Mouse (Mus musculus) gastrocnemius, postnatal 25 days (tissue): Measurements from ENCODE around the gene Zfp383. TPM values are rescaled to one million over a fixed set of nuclear protein-coding genes. Genes with fewer than 3 reads are reported as not detected.
"Not testable (repeated sequence)": the region's sequence is repeated elsewhere in the genome, so short reads cannot be mapped to it uniquely, and the experiment has no call there.

Experiments used
- DNase-seq: peaks from one replicate; pipeline ENCODE4 v3.0.0; 2022
- microRNA-seq, 2 experiments: library from miRNA; unstranded; fragments of <30 nt; microRNA quantifications; one replicate each; pipeline ENCODE4 v1.2.0; 2021; ENCODE audit warnings: borderline replicate concordance in 2 of 2
- total RNA-seq, 2 experiments: library from RNA; stranded (reverse); gene quantifications; 1 replicate in 1 of 2; 2 replicates in 1 of 2; pipeline ENCODE4 v1.2.3; 2021

Gene Zfp383
- total RNA-seq, 2 experiments from 2014 or later: 4.9 to 7.2 TPM

- no peak for DNase-seq
These were observed 33.0 kb downstream of the Zfp383 start for GRCm38 (mm10) chr7:29941027-29941426.

- no peak for DNase-seq
These were observed 34.7 kb downstream of the Zfp383 start for GRCm38 (mm10) chr7:29942740-29943139.

DNA sequence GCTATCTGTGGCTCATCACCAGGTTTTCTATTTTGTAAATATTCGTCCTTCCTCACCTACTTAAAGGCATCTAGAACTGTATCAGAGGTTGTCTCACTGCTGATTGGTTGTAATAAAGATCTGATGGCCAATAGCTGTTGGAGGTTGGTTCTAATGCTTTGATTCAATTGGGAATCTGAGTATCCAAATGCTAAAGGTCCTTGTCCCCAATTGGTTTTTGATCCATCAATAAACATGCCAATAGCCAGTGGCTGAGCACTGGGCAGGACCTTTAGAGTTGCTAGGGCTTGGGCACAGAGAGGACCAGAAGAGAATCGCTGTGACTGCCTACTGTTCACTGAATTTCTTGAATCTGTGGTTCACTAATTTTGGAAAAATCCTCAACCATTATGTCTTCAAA, 35.7 kb downstream of the Zfp383 start:
- no peak for DNase-seq

DNA sequence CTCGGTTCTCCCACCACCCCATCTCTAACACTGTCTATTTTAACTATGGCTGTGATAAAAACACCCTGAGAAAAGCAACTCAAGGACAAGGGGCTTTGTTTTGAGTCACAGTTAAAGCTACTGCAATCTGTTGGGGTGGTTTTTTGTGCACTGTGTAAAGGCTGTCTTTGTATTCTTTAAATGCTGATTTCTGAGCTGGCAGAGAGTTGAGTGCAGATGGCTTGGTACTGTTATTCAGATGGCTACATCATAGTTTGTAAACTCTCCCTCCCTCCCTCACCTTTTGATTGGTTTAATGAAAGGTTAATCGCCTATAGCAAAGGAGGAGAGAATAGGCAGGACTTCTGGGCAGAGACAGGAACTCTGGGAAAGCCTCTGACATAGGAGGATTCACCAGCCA, 36.2 kb downstream of the Zfp383 start:
- no peak for DNase-seq

- DNase-seq: no peak
These were observed 45.1 kb downstream of the Zfp383 start for GRCm38 (mm10) chr7:29953086-29953485.

GRCm38 (mm10) chr7:29953513-29954401, 45.7 kb downstream of the Zfp383 start, which contains the start of gene Zfp74:
Gene Zfp74 (minus strand): TSS chr7:29954089.
- peak; percentile 74 for DNase-seq

DNA sequence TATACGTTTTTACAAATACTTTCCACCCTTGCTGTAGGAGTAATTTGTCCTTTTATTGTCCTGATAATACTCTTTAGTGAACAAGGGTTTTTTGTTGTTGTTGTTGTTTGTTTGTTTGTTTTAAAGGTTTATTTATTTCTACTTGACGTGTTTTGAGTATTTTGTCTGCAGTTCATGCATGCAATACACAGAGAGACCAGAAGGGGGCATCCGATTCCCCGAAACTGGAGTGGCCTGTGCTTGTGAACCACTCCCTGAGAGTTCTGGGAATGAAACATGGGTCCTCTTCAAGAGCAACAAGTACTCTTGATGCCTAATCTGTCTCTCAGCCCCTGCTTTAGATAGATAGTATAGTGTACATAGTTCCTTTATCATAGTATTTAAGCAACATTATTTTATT, 46.7 kb downstream of the Zfp383 start:
- no peak for DNase-seq

- no peak for DNase-seq
These were observed 48.2 kb downstream of the Zfp383 start for GRCm38 (mm10) chr7:29956257-29956656.

DNA sequence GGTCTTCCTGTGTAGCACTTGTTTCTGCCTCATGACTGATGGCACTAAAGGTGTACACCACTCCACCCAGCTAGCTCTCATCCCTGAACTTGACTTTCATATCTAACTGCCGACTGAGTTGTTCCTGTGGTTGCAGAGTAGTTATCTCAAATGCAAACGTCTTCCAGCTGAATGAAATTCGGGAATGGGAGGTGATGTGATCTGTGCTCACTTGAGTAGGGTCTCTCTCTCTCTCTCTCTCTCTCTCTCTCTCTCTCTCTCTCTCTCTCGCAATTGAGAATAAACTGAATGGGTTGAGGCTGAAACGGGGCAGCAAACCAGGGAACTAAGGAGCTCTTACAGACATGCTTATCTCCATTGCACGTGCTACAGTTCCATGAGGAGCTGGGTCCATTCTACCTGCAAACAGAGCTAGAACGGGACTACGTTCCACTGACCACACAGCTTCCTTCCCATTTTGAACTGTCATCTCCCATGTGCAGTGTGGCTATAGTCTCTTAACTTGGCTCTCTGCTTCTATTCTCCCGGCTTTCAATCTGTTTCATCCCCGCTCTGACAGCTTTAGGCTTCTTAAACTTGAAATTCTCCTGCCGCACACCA, 50.2 kb downstream of the Zfp383 start:
- DNase-seq: no peak

DNA sequence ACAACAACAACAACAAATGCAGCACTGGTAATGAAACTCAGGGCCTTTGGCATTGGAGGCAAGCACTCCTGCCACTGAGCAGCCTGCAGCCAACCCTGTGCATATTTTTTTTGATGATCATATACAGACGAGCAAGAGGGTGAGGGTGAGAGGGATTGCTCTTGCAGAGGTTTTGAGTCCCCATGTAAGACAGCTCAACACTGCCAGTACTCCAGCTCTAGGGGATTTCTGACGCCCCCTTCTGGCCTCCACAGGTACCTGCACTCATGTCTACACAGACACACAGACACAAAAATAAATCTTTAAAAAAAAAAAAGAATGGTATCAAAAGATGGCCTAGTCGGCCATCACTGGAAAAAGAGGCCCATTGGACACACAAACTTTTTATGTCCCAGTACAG, 51.0 kb downstream of the Zfp383 start:
- no peak for DNase-seq

DNA sequence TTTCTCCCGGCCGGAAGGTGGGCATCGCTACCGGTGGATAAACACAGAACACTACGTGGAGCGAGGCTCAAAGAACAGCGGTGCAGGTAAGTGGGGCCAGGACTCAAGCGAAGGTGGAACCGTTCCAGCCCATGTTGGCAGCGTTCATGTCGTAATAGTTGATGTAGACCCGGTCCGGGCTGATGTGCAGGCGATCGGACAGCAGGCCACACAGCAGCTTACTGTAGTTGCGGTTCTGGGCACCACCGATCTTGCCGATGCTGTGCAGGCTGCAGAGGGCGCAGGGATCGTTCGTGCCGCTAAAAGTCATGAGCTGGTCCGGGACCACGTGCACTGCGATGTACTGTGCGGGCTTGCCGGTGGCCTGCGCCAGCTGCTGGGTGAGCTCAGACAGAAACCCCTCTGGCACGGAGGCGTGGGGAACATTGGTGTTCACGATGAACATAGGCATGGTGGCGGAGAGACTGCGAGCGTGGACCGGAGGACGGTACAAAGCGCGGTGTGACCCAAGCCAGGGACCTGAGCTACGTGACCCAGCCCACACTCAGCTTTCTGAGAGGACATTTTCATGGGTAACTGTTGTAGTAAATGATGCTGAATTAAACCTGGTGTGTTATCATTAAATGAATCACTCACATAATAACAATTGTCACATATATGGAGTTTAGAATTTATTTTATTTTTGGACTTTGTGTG, 57.2 kb downstream of the Zfp383 start:
- not testable (repeated sequence) for DNase-seq

Small RNAs within 50 kb of the gene (microRNA-seq; reads per million reads assigned to microRNA genes)
- gene Mir7668: 0 to 1.1 reads per million in 2 experiments

Other genes starting within 250 kb of the Zfp383 start
- not detected for gene Catsperg2, start 181.2 kb upstream of the Zfp383 start, total RNA-seq
- 1 to 10 TPM; 6.4 to 6.9 TPM for gene Zfp84, start 139.7 kb upstream of the Zfp383 start, total RNA-seq
- 1 to 10 TPM; 2.2 to 2.8 TPM for gene Zfp30, start 124.2 kb upstream of the Zfp383 start, total RNA-seq
- gene Zfp790, start 92.1 kb upstream of the Zfp383 start, total RNA-seq: 1 to 10 TPM; 7.5 to 8.3 TPM
- gene Zfp940, start 54.6 kb upstream of the Zfp383 start, total RNA-seq: 1 to 10 TPM; 1.6 TPM
- gene Zfp420, start 48.2 kb upstream of the Zfp383 start, total RNA-seq: 1 to 10 TPM; 2.9 to 3.2 TPM
- 1 to 10 TPM; 5.8 to 6.3 TPM for gene Zfp27, start 1.7 kb upstream of the Zfp383 start, total RNA-seq
- 1 to 10 TPM; 4.5 to 5.9 TPM for gene Zfp74, start 45.9 kb downstream of the Zfp383 start, total RNA-seq
- gene Zfp568, start 75.7 kb downstream of the Zfp383 start, total RNA-seq: 10 to 100 TPM; 19.1 to 23.4 TPM
- gene Zfp14, start 143.2 kb downstream of the Zfp383 start, total RNA-seq: 1 to 10 TPM; 1.2 to 2.0 TPM
- 1 to 10 TPM; 1.5 to 1.7 TPM for gene Zfp82, start 164.7 kb downstream of the Zfp383 start, total RNA-seq
- gene Gm26920, start 182.2 kb downstream of the Zfp383 start, total RNA-seq: not detected
- gene Zfp566, start 182.3 kb downstream of the Zfp383 start, total RNA-seq: 1 to 10 TPM; 1.6 to 2.3 TPM
- gene Zfp260, start 186.6 kb downstream of the Zfp383 start, total RNA-seq: 10 to 100 TPM; 24.1 to 24.4 TPM
- 1 to 10 TPM; 1.0 to 1.1 TPM for gene Zfp382, start 213.7 kb downstream of the Zfp383 start, total RNA-seq